Mouse (Mus musculus): ENCODE results near the gene Pdzk1ip1.

The Pdzk1ip1 gene

DNA sequence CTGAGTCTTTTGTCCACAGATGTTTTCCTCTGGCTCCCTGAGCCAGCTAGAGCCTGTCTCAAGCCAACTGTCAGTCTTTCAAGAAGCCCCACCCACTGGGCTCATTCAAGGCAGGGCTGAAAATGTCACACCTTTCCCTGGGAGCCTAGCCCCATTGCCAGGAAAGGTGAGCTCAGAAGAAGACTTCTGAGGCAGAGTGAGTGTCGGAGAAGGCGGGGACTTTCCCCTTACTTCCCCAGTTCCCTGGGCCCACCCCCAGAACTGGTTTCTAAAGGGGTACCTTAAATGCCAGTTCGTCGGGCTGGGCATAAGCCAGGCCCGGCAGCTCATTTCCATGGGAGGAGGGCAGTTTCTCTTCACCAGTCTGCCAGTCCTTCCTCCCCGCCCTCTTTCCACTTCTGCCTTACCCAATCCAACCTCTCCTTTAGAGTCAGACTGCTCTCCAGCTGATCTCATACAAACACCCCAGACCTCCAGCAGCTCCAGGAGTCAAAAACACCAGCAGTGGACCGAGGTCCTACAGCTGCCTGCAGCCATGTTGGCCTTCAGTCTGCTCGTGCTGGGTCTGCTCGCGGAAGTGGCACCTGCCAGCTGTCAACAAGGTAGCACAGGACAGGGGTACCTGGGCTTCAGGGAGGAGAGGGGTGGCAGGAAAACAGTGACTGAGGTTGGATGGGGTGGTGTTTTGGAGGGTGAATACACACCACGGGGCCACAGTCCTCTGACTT is at the start of gene Pdzk1ip1:
Gene Pdzk1ip1, plus strand, starts transcription at position 98 of the 728 bp plus-strand sequence.
- Histone ChIP-seq H3K27me3 (ENCODE audit: control insufficient read depth, insufficient read depth, low read length, poor library complexity, severe bottlenecking) (no peaks in the 10 kb centered on the region), H3K36me3 (ENCODE audit: control insufficient read depth, insufficient read depth, low read length, poor library complexity, severe bottlenecking) (no peaks in the 10 kb centered on the region)
- no peak for DNase-seq (ENCODE audit: low read depth, low spot score)

GRCm38 (mm10) chr4:115045621-115046020 is 42.9 kb upstream of the Pdzk1ip1 start:
- no peak for DNase-seq (ENCODE audit: low read depth, low spot score)
- Histone ChIP-seq H3K27me3 (ENCODE audit: control insufficient read depth, insufficient read depth, low read length, poor library complexity, severe bottlenecking) (no peaks in the 10 kb centered on the region), H3K36me3 (ENCODE audit: control insufficient read depth, insufficient read depth, low read length, poor library complexity, severe bottlenecking) (no peaks in the 10 kb centered on the region)

- DNase-seq (ENCODE audit: low read depth, low spot score) = peak; percentile 60
- H3K27me3 ChIP-seq (ENCODE audit: control insufficient read depth, insufficient read depth, low read length, poor library complexity, severe bottlenecking) = no peaks in the 10 kb centered on the region
- H3K36me3 ChIP-seq (ENCODE audit: control insufficient read depth, insufficient read depth, low read length, poor library complexity, severe bottlenecking) = no peaks in the 10 kb centered on the region
Observed at GRCm38 (mm10) chr4:115047750-115048149, 40.8 kb upstream of the Pdzk1ip1 start.

DNA sequence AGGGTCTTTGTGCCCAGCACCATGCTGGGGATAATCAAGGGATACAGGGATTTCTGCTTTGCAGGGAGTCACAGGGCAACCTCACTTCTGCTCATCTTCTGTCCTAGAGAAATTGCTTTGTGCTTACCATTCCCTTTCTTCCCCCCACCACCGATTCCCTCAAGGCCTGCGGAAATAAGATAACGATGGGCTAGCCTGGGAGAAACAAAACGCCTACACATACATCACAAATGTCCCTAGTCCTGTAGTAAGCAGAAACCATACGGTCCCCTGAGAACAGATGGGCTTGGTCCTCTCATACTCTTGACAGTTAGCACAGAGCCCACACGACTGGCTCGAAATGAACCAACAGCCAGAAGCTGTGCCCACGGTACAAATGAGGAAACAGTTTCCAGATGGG is 40.3 kb upstream of the Pdzk1ip1 start:
- Histone ChIP-seq H3K27me3 (ENCODE audit: control insufficient read depth, insufficient read depth, low read length, poor library complexity, severe bottlenecking) (no peaks in the 10 kb centered on the region), H3K36me3 (ENCODE audit: control insufficient read depth, insufficient read depth, low read length, poor library complexity, severe bottlenecking) (no peaks in the 10 kb centered on the region)
- no peak for DNase-seq (ENCODE audit: low read depth, low spot score)

GRCm38 (mm10) chr4:115051245-115051644 is 37.3 kb upstream of the Pdzk1ip1 start:
- DNase-seq (ENCODE audit: low read depth, low spot score) = no peak
- H3K36me3 ChIP-seq (ENCODE audit: control insufficient read depth, insufficient read depth, low read length, poor library complexity, severe bottlenecking) = no peaks in the 10 kb centered on the region
- no peaks in the 10 kb centered on the region; the same call in 1 of the 2 replicates for H3K27me3 ChIP-seq (ENCODE audit: control insufficient read depth, insufficient read depth, low read length, poor library complexity, severe bottlenecking)

DNA sequence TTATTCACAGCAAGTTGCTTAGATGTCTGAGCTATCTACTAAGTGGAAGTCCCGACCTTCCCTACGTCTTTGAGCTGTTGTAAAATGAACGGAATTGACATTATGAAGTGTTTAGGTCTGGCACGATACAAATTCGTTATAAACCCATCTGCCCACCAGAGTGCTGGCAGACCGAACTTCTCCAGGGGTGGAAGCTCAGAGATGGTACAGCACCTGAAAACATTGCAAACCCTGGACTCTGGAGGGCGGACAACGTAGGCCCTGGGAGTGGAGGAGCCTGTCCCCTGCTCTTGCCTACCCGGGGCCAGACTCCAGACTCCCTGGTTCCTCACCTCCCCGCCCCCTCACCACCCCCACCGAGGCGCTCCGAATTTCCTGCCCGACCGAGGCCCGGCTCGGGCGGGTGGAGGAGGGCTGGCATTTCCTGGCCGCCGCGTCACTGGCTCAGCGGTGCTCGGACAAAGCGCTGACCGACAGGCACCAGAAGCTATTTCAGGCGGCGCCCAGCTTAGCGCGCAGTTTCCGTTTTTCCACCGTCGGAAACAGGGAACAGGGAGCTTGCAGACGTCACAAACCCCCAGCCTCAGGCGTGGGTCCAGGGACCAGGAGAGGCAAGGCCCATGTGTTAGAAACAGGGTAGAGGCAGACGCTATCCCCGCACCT is 36.0 kb upstream of the Pdzk1ip1 start:
- Histone ChIP-seq H3K27me3 (ENCODE audit: control insufficient read depth, insufficient read depth, low read length, poor library complexity, severe bottlenecking) (no peaks in the 10 kb centered on the region; the same call in 1 of the 2 replicates), H3K36me3 (ENCODE audit: control insufficient read depth, insufficient read depth, low read length, poor library complexity, severe bottlenecking) (no peaks in the 10 kb centered on the region)
- no peak for DNase-seq (ENCODE audit: low read depth, low spot score)

GRCm38 (mm10) chr4:115055044-115055443 is 33.5 kb upstream of the Pdzk1ip1 start:
- no peaks in the 10 kb centered on the region for H3K36me3 ChIP-seq (ENCODE audit: control insufficient read depth, insufficient read depth, low read length, poor library complexity, severe bottlenecking)
- no peak for DNase-seq (ENCODE audit: low read depth, low spot score)
- H3K27me3 ChIP-seq (ENCODE audit: control insufficient read depth, insufficient read depth, low read length, poor library complexity, severe bottlenecking) = no peaks in the 10 kb centered on the region; the same call in 1 of the 2 replicates

DNA sequence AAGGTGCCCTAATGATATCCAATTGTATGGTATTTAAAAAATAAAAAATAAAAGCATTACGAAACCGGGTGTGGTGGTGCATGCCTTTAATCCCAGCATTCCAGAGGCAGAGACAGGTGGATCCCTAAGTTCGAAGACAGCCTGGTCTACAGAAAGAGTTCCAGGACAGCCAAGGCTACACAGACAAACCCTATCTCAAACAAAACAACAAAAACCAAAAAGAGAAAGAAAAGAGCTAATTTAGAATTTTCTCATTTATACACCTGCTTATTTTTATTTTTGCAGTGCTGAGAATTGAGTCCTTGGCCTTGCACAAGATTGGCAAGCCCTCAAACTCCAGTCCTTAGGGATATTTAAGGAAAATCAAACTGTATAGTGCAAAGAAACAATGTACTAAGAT is 32.8 kb upstream of the Pdzk1ip1 start:
- no peak for DNase-seq (ENCODE audit: low read depth, low spot score)
- no peaks in the 10 kb centered on the region; the same call in 1 of the 2 replicates for H3K27me3 ChIP-seq (ENCODE audit: control insufficient read depth, insufficient read depth, low read length, poor library complexity, severe bottlenecking)
- no peaks in the 10 kb centered on the region for H3K36me3 ChIP-seq (ENCODE audit: control insufficient read depth, insufficient read depth, low read length, poor library complexity, severe bottlenecking)

GRCm38 (mm10) chr4:115056371-115056920 is 32.1 kb upstream of the Pdzk1ip1 start, which contains the start of gene Tal1:
Gene Tal1, plus strand, starts transcription at chr4:115056426.
- Histone ChIP-seq H3K27me3 (ENCODE audit: control insufficient read depth, insufficient read depth, low read length, poor library complexity, severe bottlenecking) (no peaks in the 10 kb centered on the region; the same call in 1 of the 2 replicates), H3K36me3 (ENCODE audit: control insufficient read depth, insufficient read depth, low read length, poor library complexity, severe bottlenecking) (no peaks in the 10 kb centered on the region)
- DNase-seq (ENCODE audit: low read depth, low spot score) = no peak

DNA sequence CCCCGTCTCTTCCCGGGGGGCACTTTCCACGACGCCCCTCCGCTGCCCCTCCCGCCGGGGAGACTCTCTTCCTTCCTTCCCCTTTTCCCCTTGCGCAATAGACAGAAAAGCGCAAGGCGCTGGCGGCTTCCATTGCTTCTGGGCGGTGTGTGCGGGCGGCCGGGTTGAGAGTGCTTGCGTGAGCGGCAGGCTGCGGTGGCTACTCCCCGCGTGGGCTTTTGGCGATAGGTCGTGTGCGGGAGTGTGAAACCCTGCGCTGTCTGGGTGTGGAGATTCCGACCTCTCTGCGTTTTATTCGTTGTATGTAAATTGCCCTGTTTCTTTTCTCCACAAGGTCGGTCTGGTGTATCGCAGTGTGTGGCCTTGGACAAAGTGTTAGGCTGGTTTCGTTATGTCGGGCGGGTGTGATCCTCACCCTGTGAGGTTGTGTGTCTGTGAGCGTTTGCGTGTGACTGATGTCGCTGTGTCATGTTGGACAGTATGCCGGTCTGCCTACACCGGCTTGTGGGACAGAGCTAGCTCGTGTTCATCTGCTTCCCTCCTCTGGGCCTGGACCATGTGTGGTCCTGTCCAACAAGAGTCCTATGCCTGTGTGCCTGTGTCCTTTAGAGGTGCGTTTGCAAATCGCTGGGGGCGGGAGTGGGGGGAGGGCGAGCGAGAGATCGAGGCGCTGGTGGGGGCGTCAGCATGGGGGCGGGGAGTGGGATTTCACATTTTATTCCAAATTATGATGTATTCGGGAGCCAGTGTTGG is 31.4 kb upstream of the Pdzk1ip1 start:
- peak; percentile 53 for DNase-seq (ENCODE audit: low read depth, low spot score)
- Histone ChIP-seq H3K36me3 (ENCODE audit: control insufficient read depth, insufficient read depth, low read length, poor library complexity, severe bottlenecking) (no peaks in the 10 kb centered on the region), H3K27me3 (ENCODE audit: control insufficient read depth, insufficient read depth, low read length, poor library complexity, severe bottlenecking) (no peaks in the 10 kb centered on the region; the same call in 1 of the 2 replicates)

DNA sequence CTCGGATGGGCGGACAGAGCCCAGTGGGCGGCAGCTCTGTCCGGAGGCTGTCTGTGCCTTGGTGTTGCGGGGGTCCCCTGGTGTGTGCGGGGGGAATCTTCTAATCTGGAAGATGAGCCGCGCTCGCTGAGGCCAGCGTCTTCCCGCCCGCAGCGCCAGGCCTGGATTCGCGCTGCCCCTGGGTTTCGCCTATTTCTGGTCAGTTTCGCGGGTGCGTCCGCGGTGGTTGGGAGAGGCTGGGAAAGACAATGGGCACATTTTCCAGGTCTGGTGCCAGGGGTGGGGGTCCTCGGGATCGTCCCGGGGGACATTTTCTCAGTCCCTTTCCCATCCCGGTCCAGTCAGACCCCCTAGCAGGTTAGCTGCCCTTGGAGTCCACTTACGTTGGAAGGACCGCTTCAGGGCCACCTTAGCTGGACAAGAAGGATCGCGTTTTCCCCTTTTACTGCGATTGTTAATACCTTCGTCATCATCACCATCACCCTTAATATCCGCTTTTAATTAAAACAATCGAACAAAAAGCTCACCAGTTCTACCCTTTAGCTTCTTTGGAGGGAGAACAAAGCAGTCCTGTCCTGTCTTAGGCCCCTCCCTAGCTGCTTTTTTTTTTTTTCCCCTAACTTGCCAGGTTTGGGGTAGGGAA is 30.7 kb upstream of the Pdzk1ip1 start:
- H3K36me3 ChIP-seq (ENCODE audit: control insufficient read depth, insufficient read depth, low read length, poor library complexity, severe bottlenecking) = no peaks in the 10 kb centered on the region
- peak; percentile 18 for DNase-seq (ENCODE audit: low read depth, low spot score)
- H3K27me3 ChIP-seq (ENCODE audit: control insufficient read depth, insufficient read depth, low read length, poor library complexity, severe bottlenecking) = no peaks in the 10 kb centered on the region; the same call in 1 of the 2 replicates

DNA sequence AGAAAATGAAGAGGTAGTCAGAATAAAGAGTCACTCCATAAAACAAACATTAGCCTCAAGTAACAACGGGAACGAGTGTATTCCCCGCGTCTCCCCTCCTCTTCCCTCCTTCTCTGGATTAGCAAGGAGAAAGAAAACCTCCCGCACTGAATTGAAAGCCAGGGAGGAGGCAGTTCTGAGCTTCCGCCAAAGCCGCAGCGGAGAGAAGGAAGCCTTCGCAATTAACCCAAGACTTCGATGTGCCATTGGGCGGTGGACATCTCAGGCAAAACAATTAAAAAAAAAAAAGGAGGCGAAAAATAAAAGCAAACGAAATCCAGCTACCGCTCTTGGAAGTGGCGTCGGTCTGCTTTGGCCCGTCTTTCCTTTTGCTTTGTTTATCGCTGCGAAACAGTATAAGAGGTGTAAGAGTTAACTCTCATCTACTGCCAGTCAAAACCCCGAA is 30.2 kb upstream of the Pdzk1ip1 start:
- H3K36me3 ChIP-seq (ENCODE audit: control insufficient read depth, insufficient read depth, low read length, poor library complexity, severe bottlenecking) = no peaks in the 10 kb centered on the region
- DNase-seq (ENCODE audit: low read depth, low spot score) = peak; percentile 34
- H3K27me3 ChIP-seq (ENCODE audit: control insufficient read depth, insufficient read depth, low read length, poor library complexity, severe bottlenecking) = no peaks in the 10 kb centered on the region; the same call in none of the 2 replicates

GRCm38 (mm10) chr4:115058871-115059590 is 29.5 kb upstream of the Pdzk1ip1 start:
- no peaks in the 10 kb centered on the region; the same call in none of the 2 replicates for H3K27me3 ChIP-seq (ENCODE audit: control insufficient read depth, insufficient read depth, low read length, poor library complexity, severe bottlenecking)
- H3K36me3 ChIP-seq (ENCODE audit: control insufficient read depth, insufficient read depth, low read length, poor library complexity, severe bottlenecking) = no peaks in the 10 kb centered on the region
- no peak for DNase-seq (ENCODE audit: low read depth, low spot score)
